Mouse (Mus musculus): ENCODE measurements around the gene Glrp1.

Gene Glrp1

GRCm38 (mm10) chr1:88459655-88460054 is 50.2 kb downstream of the Glrp1 start:
- no peak for DNase-seq

- DNase-seq: no peak
Observed at GRCm38 (mm10) chr1:88459196-88459595, 50.7 kb downstream of the Glrp1 start.

GRCm38 (mm10) chr1:88456451-88457072 is 53.3 kb downstream of the Glrp1 start:
- DNase-seq: peak; percentile 64

- no peak for DNase-seq
Observed at GRCm38 (mm10) chr1:88455761-88456160, 54.1 kb downstream of the Glrp1 start.

GRCm38 (mm10) chr1:88454703-88455102 is 55.2 kb downstream of the Glrp1 start:
- DNase-seq: no peak

GRCm38 (mm10) chr1:88452198-88452597 is 57.7 kb downstream of the Glrp1 start:
- no peak for DNase-seq

GRCm38 (mm10) chr1:88450668-88451067 is 59.2 kb downstream of the Glrp1 start:
- no peak for DNase-seq

Measured in layer of hippocampus, adult 9-11 months (tissue).